Mouse (Mus musculus): ENCODE measurements around the gene Yipf3.

The Yipf3 gene

GRCm38 (mm10) chr17:46247512-46248188 lies at the start of gene Yipf3, which contains the start of gene Polr1c:
Gene Yipf3, plus strand, starts transcription at chr17:46248080.
Gene Polr1c, minus strand, starts transcription at chr17:46248054.
- DNase-seq (ENCODE audit: low spot score) = peak; percentile 85

- DNase-seq (ENCODE audit: low spot score) = no peak
These were observed 46.7 kb upstream of the Yipf3 start for GRCm38 (mm10) chr17:46201151-46201550.

GRCm38 (mm10) chr17:46202421-46203071 lies 45.3 kb upstream of the Yipf3 start, which contains the start of the genes Polh and Xpo5:
Gene Polh, minus strand, starts transcription at chr17:46202645.
Gene Xpo5, plus strand, starts transcription at chr17:46202782.
- peak; percentile 65 for DNase-seq (ENCODE audit: low spot score)

GRCm38 (mm10) chr17:46203078-46203477 lies 44.8 kb upstream of the Yipf3 start:
- no peak for DNase-seq (ENCODE audit: low spot score)

GRCm38 (mm10) chr17:46206676-46207075 lies 41.2 kb upstream of the Yipf3 start:
- no peak for DNase-seq (ENCODE audit: low spot score)

GRCm38 (mm10) chr17:46210550-46210949 lies 37.3 kb upstream of the Yipf3 start:
- DNase-seq (ENCODE audit: low spot score) = no peak

GRCm38 (mm10) chr17:46221601-46222000 lies 26.3 kb upstream of the Yipf3 start:
- DNase-seq (ENCODE audit: low spot score) = no peak

GRCm38 (mm10) chr17:46227576-46227975 lies 20.3 kb upstream of the Yipf3 start:
- no peak for DNase-seq (ENCODE audit: low spot score)

GRCm38 (mm10) chr17:46236067-46236466 lies 11.8 kb upstream of the Yipf3 start:
- no peak for DNase-seq (ENCODE audit: low spot score)

- DNase-seq (ENCODE audit: low spot score) = no peak
These were observed 10.8 kb upstream of the Yipf3 start for GRCm38 (mm10) chr17:46237079-46237478.

GRCm38 (mm10) chr17:46237480-46237879 lies 10.4 kb upstream of the Yipf3 start:
- no peak for DNase-seq (ENCODE audit: low spot score)

- no peak for DNase-seq (ENCODE audit: low spot score)
These were observed 8.3 kb upstream of the Yipf3 start for GRCm38 (mm10) chr17:46239516-46240114.

GRCm38 (mm10) chr17:46241471-46241870 lies 6.4 kb upstream of the Yipf3 start:
- DNase-seq (ENCODE audit: low spot score) = no peak

- DNase-seq (ENCODE audit: low spot score) = no peak
These were observed 5.6 kb upstream of the Yipf3 start for GRCm38 (mm10) chr17:46242274-46242673.

GRCm38 (mm10) chr17:46242993-46243392 lies 4.9 kb upstream of the Yipf3 start:
- no peak for DNase-seq (ENCODE audit: low spot score)

- DNase-seq (ENCODE audit: low spot score) = no peak
These were observed 4.3 kb upstream of the Yipf3 start for GRCm38 (mm10) chr17:46243624-46244023.

- DNase-seq (ENCODE audit: low spot score) = no peak
These were observed 3.3 kb upstream of the Yipf3 start for GRCm38 (mm10) chr17:46244579-46244978.

GRCm38 (mm10) chr17:46248189-46248522 lies 276 bp downstream of the Yipf3 start:
- no peak for DNase-seq (ENCODE audit: low spot score)

GRCm38 (mm10) chr17:46251174-46251573 lies 3.3 kb downstream of the Yipf3 start:
- DNase-seq (ENCODE audit: low spot score) = no peak

GRCm38 (mm10) chr17:46252571-46253451 lies 4.9 kb downstream of the Yipf3 start:
- no peak for DNase-seq (ENCODE audit: low spot score)

- DNase-seq (ENCODE audit: low spot score) = peak; percentile 67
These were observed 5.7 kb downstream of the Yipf3 start, which contains the start of gene Lrrc73 for GRCm38 (mm10) chr17:46253452-46254084. Gene Lrrc73, plus strand, starts transcription at chr17:46253531.

- DNase-seq (ENCODE audit: low spot score) = no peak
These were observed 6.2 kb downstream of the Yipf3 start for GRCm38 (mm10) chr17:46254106-46254505.

Measured in urinary bladder, postnatal 10 days (tissue).